Mouse (Mus musculus) splenic B cell, adult 2 months (primary cell): ENCODE results near the gene Camk2b.

Experiments
- DNase-seq: peaks from one replicate; pipeline ENCODE4 v3.0.0-alpha.2; 2011; ENCODE audit warnings: low read depth, low spot score
- H3K27me3 ChIP-seq: 2 replicates; pipeline ENCODE4 v1.6.1; 2012; ENCODE audit warnings: mild to moderate bottlenecking, low read length, moderate library complexity, mixed read lengths; ENCODE audit not compliant: control insufficient read depth, poor library complexity, insufficient read depth, severe bottlenecking
- H3K36me3 ChIP-seq: 2 replicates; pipeline ENCODE4 v1.6.1; 2012; ENCODE audit warnings: mild to moderate bottlenecking, low read length, moderate library complexity, mixed read lengths; ENCODE audit not compliant: control insufficient read depth, poor library complexity, insufficient read depth, severe bottlenecking

Gene Camk2b

DNA sequence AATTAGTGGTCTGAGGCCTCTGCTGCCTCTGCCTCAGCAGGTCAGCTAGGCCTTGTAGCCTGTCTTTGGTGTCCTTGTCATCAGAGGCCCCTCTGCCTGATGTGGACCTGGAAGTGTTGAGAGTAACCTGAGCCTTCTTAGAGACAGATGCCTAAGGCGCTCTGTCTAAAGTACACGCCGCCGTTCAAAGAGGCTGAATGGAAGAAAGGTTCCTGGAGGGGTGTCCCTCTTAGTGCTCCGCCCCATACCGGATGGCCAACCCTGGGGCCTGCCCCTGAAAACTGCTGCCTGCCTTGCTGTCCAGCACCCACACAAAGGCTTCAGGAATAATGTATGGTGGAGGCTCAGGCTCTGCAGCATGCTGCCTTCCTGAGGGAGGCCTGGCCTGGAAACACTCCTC is 97.9 kb downstream of the Camk2b start:
- H3K27me3 ChIP-seq: no peaks in the 10 kb centered on the region
- H3K36me3 ChIP-seq: peaks cover 21% of the 10 kb centered on the region
- DNase-seq: no peak

DNA sequence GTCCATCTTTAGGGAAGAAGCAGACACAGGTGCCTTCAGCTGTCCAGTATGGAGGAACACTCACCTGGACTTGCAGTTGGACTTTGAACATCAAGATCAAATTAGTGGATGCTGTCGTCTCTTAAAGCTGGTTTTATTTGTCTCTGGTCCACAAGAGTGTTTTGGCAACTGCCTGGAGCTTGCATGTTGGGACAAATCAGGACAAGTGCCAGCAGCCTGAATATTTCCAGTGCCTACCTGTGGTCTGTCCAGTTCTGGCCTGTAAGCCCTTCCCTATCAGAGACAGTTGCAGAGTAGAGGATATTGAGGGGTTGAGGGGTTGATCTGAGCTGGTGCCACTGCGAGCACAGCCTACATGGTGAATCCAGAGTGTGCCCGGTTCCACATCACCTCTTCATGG is 99.4 kb downstream of the Camk2b start:
- H3K27me3 ChIP-seq: no peaks in the 10 kb centered on the region
- peaks cover 30% of the 10 kb centered on the region for H3K36me3 ChIP-seq
- no peak for DNase-seq

DNA sequence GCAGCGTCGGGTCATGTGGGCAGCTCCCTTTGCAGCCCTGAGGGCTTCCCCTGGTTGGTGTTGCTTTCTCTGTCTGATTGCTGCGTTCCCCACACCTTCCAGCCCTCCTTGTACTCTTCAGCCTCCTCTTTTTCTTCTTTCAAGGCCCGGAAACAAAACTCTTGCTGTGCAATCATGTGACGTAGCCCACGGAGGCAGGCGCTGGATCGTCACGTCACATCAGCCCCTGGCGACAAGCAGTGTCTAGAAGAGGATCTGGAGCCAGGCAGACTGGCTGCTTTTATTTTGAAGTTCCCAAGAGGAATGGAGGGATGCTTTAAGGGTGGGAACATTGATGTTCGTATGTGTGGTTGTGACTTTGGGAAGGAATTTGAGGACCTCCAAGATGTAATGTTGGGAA is 100.3 kb downstream of the Camk2b start:
- no peaks in the 10 kb centered on the region for H3K27me3 ChIP-seq
- H3K36me3 ChIP-seq: peaks cover 33% of the 10 kb centered on the region
- no peak for DNase-seq

DNA sequence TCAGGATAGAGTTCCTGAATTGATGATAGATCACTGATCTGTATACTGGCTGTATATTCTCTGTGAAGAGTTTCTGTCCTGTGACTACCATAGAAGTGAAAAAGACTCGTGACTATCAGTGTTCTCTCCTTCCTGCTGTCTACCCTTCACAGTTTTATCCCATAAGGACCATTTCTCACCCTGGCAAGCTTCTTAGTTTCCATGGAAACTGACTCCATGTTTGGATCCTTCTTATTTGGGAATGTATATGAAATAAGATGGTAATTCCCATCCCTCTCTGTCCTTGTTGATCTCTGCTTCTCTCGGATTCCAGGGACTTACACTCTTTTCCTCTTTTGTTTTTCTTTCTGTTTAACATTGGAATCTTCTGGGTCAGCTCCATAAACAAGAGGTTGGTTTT is 106.1 kb downstream of the Camk2b start:
- DNase-seq: no peak
- H3K27me3 ChIP-seq: no peaks in the 10 kb centered on the region
- peaks cover 24% of the 10 kb centered on the region for H3K36me3 ChIP-seq

DNA sequence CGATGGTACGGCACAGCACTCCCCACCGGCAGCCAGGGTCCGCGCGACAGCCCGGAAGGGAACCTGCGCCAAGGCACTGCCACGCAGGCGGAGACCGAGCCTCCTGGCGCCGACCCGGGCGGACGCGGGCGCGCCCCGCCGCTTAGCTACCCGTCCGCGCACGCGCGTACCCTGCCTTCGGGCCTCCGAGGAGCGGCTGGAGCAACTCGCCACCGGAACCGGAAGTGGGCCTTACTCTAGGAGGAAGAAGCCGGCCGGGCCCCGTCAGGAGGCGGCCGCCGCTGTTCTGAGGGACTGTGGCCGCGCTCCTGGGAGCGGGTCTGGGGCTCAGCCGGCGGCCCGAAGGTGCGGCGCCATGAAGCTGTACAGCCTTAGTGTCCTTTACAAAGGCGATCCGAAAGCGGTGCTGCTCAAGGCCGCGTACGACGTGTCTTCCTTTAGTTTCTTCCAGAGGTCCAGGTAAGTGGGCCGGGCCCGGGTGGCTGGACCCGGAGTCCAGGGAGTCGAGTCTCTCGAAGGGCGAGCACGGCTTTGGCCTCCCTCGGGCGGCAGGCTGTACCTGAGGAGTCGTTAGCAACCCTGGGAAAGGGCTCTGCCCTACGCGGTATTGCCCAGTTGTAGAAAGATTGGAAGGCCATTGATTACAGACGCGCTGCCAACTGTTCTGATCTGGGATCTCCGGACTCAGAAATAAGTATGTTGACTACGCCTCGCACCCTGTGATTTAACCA is 110.5 kb downstream of the Camk2b start, which contains the start of gene Ykt6:
TSS of gene Ykt6 (plus strand) at position 148 of the 731 bp plus-strand sequence.
- DNase-seq: peak; percentile 92
- H3K36me3 ChIP-seq: peaks cover 3% of the 10 kb centered on the region; the same call in 1 of the 2 replicates
- H3K27me3 ChIP-seq: no peaks in the 10 kb centered on the region

DNA sequence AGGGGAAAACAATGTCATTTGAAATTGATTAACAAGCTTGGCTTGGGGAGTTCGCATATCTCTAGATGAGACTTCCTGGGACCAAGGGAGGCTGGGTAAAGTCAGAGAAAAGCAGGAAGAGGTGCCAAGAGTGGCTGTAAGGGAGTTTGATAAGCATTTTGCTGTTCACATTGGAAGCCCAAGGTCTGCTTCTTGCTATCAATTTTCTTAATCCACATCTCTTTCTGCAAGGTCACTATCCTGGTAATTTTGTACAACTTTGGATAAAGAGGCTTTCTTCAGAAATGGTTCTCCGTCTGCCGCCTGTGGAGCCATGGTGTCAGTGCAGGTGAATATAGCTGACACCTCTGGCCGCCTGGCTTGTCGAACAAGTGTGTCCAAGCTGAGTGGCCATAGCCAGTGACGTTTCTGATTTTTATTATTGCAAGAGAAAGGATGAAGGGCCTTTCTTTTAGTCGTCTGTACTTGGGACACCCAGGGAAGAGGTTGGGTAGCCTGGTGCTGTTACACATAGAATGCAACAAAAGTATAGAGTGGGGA is 111.1 kb downstream of the Camk2b start:
- DNase-seq: peak; percentile 68
- H3K36me3 ChIP-seq: peaks cover 3% of the 10 kb centered on the region; the same call in 1 of the 2 replicates

DNA sequence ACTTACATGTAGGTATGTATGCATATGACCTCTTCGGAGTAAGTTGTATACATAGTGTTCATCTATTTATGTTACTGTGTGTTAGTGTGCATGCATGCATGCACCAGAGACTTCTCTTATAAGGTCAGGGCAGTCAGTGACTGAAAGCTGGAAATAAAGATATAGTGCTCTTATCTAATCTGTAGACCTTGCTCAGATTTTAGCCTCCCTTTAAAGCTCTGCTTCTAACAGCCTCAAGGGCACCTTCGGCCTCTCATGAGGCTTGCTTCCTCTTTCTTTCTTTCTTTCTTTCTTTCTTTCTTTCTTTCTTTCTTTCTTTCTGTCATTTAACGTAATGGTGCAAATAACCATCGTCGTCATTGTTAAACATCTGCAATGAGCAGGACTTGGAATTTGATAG is 111.7 kb downstream of the Camk2b start:
- DNase-seq: no peak
- peaks cover 2% of the 10 kb centered on the region; the same call in 1 of the 2 replicates for H3K36me3 ChIP-seq

More for the DNA sequence above, 111.1 kb downstream of the Camk2b start:
- H3K27me3 ChIP-seq: no peaks in the 10 kb centered on the region

DNA sequence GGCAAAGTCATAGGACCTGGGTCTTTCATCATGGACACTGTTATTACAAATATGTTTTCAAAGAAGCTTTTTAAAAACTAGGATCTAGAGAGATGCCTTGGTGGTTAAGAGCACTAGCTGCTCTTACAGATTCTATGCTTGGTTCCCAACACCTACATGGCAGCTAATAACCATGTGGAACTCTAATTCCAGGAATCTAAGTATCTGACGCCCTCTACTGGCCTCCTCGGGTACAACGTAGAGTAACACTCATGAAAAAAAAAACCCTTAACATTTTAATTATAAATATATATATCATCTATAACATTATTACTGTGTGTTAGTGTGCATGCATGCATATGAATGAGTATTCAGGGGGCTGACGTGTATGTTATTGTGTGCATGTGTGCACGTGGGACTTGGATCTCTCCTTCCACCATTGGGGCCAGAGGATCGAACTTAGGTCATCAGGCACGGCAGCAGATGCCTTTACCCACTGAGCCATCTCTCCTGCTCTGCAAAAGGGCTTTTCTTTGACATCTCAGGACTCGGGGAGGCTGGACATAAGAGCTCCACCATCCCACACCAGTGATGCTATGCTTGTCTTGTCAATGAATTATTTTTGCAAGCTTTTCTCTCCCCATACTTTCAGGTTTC is 112.9 kb downstream of the Camk2b start:
- no peaks in the 10 kb centered on the region for H3K36me3 ChIP-seq
- peak; percentile 59 for DNase-seq

More for the DNA sequence above, 111.7 kb downstream of the Camk2b start:
- H3K27me3 ChIP-seq: no peaks in the 10 kb centered on the region

DNA sequence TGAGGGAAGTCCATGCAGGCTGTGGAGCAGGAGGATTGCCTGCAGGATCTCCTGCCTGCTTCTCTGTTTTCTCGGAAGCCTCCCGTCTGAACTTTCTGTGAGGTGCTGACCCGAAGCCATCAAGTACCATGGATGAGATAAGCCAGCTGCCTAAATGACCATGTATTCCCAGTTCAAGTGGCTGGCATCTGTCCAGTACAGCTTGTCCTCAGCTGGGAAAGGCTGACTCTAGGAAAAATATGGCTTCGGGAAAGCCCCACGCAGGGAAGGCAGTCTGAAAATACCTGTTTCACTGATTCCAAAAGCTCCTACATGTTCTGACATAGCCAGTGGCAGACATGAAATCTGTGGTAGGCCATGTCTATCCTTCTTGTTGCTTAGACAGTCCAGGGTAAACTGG is 113.7 kb downstream of the Camk2b start:
- DNase-seq: no peak
- Histone ChIP-seq H3K36me3 (no peaks in the 10 kb centered on the region), H3K27me3 (no peaks in the 10 kb centered on the region)

More for the DNA sequence above, 112.9 kb downstream of the Camk2b start:
- H3K27me3 ChIP-seq: no peaks in the 10 kb centered on the region

DNA sequence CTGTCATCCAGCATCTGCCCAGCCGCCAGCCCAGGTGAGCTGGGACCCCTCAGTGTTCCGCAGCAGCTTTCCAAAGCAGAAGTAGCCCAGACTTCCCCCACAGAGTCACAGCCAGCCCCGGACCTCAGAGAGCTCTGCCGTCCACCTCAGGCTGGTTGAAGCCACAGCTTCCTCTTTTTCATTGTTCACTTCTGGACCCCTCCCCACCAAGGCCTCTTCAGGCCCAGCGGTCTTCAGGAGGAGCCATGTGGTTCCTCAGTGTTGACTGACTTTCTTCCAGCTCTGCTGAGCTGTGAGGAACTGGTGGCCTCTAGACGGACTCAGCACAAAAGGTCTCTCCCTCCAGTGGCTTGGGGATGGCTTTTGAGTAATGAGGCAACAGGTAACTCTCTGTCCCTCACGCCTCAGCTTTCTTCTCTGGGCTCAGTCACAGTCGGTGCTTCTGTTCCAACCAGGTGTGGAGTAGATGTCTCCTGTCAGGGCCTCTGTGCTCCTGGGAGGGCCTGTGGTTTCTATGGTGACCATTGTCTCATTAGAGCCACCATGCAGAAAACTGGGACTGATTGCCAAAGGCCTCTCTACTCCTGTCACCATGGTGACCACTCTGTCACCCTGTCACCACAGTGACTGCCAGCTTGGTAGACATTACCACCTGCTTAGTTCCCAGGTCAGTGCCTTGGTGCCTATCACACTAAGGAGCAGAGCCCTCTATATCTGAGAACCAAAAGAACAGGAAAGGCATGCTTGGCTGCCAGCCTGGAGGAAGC is 116.4 kb downstream of the Camk2b start, which contains the start of gene Gck:
TSS of gene Gck (minus strand) at position 496 of the 767 bp plus-strand sequence.
- peak; percentile 56 for DNase-seq
- no peaks in the 10 kb centered on the region for H3K36me3 ChIP-seq

DNA sequence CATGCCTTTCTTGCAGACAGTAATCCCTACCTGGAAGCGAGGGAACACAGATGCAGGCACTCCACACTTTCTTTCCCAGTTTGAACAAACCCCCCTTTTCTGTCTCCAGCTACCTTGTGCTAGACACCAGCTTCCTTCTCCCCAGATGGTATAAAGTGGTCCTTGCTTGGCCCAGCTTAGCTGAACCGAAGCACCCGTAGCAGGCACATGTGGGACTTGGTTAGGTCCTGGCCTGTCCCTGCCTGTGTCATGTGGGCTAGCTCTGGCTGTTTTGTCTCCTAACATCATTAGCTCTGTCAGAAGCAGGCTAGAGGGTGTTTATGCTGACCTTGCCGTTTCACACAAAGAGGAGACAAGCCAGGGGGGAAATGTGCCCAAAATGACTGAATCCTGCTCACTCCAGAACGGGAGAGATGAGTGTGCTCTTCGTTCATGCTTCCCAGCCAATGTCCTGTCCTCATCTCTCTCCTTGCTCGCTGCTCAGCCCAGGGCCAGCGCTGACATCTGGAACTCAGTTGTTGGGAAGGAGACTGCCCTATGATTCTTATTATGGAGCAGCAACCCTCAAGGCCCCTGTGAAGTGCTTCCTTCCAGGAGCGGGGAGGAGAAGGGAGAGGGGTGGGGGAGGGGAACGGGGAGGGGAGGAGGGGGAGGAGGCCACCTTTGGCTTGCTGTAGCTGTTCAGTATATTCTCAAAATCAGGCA is 117.5 kb downstream of the Camk2b start:
- H3K27me3 ChIP-seq: no peaks in the 10 kb centered on the region
- DNase-seq: no peak
- no peaks in the 10 kb centered on the region for H3K36me3 ChIP-seq

More for the DNA sequence above, 116.4 kb downstream of the Camk2b start, which contains the start of gene Gck:
- no peaks in the 10 kb centered on the region for H3K27me3 ChIP-seq

DNA sequence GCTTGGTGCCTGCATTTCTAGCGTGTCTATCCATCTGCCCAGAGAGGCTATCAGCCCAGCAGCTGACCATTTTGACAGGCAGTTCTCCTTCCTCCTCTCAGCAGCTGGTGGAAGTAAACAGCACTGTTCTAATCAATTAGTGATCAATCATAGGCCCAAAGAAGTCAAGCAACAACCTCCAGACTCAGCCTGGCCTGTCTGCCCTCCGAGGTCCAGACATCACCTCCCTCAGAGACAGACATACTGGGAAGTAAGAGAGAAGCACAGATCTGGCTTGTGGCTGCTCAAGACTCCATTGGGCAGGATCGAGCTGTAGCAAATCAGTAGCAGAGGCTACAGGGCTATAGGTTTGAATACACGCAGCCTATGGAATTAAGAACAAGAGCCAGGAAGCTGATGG is 118.4 kb downstream of the Camk2b start:
- DNase-seq: no peak
- Histone ChIP-seq H3K36me3 (no peaks in the 10 kb centered on the region), H3K27me3 (no peaks in the 10 kb centered on the region)

DNA sequence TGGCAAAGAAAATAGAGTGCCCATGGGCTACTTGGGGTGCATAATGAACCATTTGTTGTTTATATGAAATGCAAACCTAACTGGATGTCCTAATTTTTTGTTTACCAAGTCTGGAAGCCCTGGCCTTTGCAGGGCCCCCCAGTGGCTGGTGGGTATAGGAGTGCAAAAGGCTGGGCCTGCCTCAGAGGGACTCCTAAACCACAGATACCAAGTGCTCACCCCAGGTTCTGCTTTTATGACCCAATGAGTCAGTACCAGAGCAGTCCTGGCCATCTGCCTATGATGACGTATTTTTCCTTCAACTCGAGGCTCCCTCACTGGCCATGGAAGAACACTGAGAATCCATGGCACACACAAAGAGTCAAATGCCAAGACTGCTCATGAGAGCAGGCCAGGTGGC is 121.1 kb downstream of the Camk2b start:
- DNase-seq: no peak
- Histone ChIP-seq H3K36me3 (no peaks in the 10 kb centered on the region), H3K27me3 (no peaks in the 10 kb centered on the region)

DNA sequence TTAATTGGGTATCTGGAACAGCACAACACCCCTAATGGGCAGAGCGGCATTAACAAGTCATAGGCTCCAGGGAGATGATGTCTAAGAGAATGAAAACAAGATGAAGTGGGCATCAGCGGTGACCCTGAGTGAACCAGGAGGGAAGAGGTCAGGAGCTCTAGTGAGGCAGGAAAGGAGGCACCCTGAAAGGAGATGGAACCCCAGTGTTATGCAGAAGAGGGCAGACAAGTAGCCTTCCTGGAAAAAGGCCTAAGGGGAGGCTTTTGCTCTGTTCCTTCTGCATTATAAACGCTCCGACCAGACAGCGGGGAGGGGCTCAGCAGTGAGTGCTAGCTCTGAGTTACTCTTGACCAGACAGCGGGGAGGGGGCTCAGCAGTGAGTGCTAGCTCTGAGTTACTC is 123.2 kb downstream of the Camk2b start:
- Histone ChIP-seq H3K36me3 (no peaks in the 10 kb centered on the region), H3K27me3 (no peaks in the 10 kb centered on the region)
- no peak for DNase-seq
